Mouse (Mus musculus) testis, adult 2 months (tissue): Measurements from ENCODE around the gene D8Ertd738e.

Experiments used
- CTCF ChIP-seq: fragments of 200-500 bp; IDR thresholded peaks from 2 replicates; pipeline ENCODE4 v1.5.1; 2012; ENCODE audit warnings: low read depth, mild to moderate bottlenecking, inconsistent platforms, low read length, moderate library complexity; ENCODE audit not compliant: control insufficient read depth, insufficient read depth, insufficient replicate concordance
- POLR2A ChIP-seq: fragments of 200-500 bp; IDR thresholded peaks from 2 replicates; pipeline ENCODE4 v1.6.1; 2012; ENCODE audit warnings: low read depth, mild to moderate bottlenecking, inconsistent platforms, low read length, moderate library complexity; ENCODE audit not compliant: control insufficient read depth

DNA sequence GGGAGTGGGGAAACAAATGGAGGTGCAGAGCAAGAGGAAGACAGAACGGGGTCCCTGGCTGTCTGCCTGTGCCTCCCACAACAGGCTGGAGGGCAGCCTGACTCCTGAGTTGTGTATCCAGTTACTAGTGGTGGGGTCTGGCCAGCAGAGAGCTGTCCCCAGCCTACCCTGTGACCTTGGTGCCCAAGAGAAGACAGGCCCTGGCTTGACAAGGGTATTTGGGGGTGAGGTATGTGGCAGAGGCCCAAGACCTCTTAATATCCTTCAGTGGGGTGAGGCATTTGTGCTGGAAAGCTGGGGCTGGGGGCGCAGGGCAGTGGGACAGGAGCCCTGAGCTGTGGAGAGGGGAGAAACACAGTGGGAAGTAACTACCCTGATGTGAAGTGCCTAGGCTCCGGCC lies 38.3 kb downstream of the D8Ertd738e start:
- TF ChIP-seq POLR2A = no peak
- TF ChIP-seq CTCF = no peak
